Mouse (Mus musculus): ENCODE results near the gene Pkp2. TPM values are rescaled to one million over a fixed set of nuclear protein-coding genes. Genes with fewer than 3 reads are reported as not detected.
A peak's percentile ranks its signal among the peaks of the same experiment; 100 is the strongest.

Pkp2 gene
- polyA plus RNA-seq, 1 experiment: 0.35 TPM

DNA sequence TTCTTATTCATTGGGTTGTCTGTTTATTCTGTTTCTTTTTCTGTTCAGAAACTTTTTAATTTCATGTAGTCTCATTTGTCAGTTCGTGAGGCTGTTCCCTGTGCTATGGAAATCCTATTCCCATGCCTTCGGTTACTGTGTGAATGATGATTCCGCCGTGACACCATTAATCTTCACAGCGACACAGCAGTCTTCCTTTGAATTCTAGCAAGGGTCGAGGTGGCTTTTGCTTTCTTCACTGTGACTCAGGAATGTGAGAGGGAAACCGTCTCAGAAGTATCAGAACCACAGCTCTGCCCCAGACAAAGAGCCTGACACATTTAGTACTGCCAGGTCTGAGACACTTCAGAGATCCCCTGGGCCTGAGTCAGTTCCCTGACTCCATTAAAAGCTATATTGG lies 42.8 kb downstream of the Pkp2 start:
- H3K4me3 ChIP-seq (ENCODE audit: insufficient read depth, low read length): no peak overlapping the region

DNA sequence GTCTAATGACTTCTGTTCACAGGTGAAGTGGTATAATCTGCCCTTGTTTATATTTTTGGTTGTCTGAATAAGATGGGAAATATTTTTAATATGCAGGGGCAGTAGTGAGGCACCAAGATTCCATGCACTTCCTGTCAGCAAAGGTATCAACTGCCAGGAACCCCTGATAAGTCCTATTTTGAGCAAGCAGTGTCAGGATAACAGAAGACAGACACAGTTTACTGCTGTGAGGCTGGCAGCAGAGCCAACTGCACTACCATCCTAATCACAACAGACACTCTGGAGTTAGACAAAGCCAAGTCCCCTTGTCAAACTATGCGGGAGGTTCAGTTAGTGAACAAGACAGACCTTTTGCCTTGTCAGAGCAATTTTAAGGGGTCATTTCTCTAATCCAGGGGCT lies 43.6 kb downstream of the Pkp2 start:
- TF ChIP-seq POLR2A (IDR thresholded peaks at IDR 0.05; ENCODE audit: borderline replicate concordance, low read depth, low read length) (no peak), CTCF (IDR thresholded peaks at IDR 0.05; ENCODE audit: low read depth, low read length) (no peak)
- no peak overlapping the region for H3K4me3 ChIP-seq (ENCODE audit: insufficient read depth, low read length)
- H3K27ac ChIP-seq (ENCODE audit: insufficient read depth, low read depth, low read length): no peak overlapping the region
- peaks cover 5% of the 10 kb centered on the region for H3K4me1 ChIP-seq (ENCODE audit: control insufficient read depth, insufficient read depth, low read length)

More for the DNA sequence above, 42.8 kb downstream of the Pkp2 start:
- Histone ChIP-seq H3K4me1 (ENCODE audit: control insufficient read depth, insufficient read depth, low read length) (peaks cover 5% of the 10 kb centered on the region), H3K27ac (ENCODE audit: insufficient read depth, low read depth, low read length) (no peak overlapping the region)
- TF ChIP-seq POLR2A (IDR thresholded peaks at IDR 0.05; ENCODE audit: borderline replicate concordance, low read depth, low read length) (no peak), CTCF (IDR thresholded peaks at IDR 0.05; ENCODE audit: low read depth, low read length) (no peak)

DNA sequence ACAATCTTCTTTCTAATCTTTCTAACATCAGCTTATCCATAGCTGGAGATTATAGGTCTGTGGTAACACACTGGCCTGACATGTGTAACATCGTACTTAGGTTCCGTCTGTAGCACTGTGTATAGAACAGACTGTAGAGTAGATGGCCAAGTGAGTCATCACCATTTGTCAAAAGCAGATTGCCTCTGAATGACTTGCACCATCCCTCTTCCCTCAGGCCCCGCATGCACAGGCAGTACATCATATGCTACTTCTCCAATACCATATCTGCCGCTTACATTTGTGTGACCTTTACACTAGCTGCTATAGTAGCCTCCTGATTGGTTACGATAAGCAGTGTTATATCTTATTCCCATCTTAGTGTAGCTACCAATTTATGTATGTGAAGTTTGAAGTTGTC lies 47.8 kb downstream of the Pkp2 start:
- TF ChIP-seq POLR2A (IDR thresholded peaks at IDR 0.05; ENCODE audit: borderline replicate concordance, low read depth, low read length) (no peak), CTCF (IDR thresholded peaks at IDR 0.05; ENCODE audit: low read depth, low read length) (no peak)
- H3K27ac ChIP-seq (ENCODE audit: insufficient read depth, low read depth, low read length): no peak overlapping the region
- H3K4me1 ChIP-seq (ENCODE audit: control insufficient read depth, insufficient read depth, low read length): no peaks in the 10 kb centered on the region
- no peak overlapping the region for H3K4me3 ChIP-seq (ENCODE audit: insufficient read depth, low read length)

DNA sequence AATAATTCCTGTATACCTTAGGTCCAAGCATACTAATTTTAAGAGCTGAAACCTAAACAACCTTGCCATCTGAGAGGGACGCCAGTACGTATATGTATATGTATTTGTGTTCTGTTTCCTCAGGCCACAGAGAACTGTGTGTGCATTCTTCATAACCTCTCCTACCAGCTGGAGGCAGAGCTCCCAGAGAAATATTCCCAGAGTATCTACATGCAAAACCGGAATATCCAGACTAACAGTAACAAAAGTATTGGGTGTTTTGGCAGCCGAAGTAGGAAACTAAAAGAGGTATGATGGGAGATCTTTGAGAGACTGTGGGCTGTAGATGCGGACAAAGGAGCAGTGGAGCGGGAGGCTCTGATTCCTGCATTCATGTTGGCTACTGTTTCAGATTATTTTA lies 48.4 kb downstream of the Pkp2 start:
- no peak overlapping the region for H3K4me3 ChIP-seq (ENCODE audit: insufficient read depth, low read length)
- no peak overlapping the region for H3K27ac ChIP-seq (ENCODE audit: insufficient read depth, low read depth, low read length)
- H3K4me1 ChIP-seq (ENCODE audit: control insufficient read depth, insufficient read depth, low read length): no peaks in the 10 kb centered on the region
- TF ChIP-seq POLR2A (IDR thresholded peaks at IDR 0.05; ENCODE audit: borderline replicate concordance, low read depth, low read length) (no peak), CTCF (IDR thresholded peaks at IDR 0.05; ENCODE audit: low read depth, low read length) (no peak)

DNA sequence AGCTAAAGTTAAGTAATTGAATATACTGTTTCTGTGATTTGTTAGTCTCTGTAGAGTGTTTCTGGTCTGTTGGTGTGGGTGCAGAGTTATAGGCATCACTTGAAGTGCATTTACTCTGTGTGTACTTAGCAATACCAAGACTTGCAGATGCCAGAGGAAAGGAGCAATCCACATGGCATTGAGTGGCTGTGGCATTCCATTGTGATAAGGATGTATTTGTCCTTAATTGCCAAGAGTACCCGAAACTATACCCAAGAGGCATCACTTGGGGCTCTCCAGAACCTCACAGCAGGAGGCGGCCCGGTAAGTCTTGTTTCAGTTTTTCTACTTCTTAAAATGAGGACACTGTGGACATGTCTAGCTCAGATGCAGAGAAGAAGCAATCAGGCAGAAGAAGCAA lies 49.3 kb downstream of the Pkp2 start:
- Histone ChIP-seq H3K4me1 (ENCODE audit: control insufficient read depth, insufficient read depth, low read length) (no peaks in the 10 kb centered on the region), H3K27ac (ENCODE audit: insufficient read depth, low read depth, low read length) (no peak overlapping the region), H3K4me3 (ENCODE audit: insufficient read depth, low read length) (no peak overlapping the region)
- no peak for TF ChIP-seq CTCF (IDR thresholded peaks at IDR 0.05; ENCODE audit: low read depth, low read length)
- TF ChIP-seq POLR2A (IDR thresholded peaks at IDR 0.05; ENCODE audit: borderline replicate concordance, low read depth, low read length): no peak

DNA sequence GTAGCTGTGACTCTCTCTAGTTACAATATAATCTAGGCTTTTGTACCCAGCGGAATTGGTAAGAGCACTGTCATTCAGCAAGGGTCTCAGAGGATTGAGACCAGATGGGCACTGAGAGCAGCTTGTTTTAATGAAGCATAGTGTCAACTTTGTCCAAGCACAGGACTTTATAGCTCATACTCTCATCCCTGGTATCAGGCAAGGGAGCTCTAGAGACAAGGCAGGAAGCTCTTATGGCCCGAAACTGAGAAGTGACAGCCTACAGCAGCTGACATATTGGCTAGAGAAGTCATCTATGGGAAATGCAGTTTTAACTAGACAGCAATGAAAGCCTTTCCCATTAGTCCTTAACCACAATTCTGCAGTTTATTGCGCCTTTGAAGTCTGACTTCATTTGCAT lies 59.9 kb downstream of the Pkp2 start:
- TF ChIP-seq POLR2A (IDR thresholded peaks at IDR 0.05; ENCODE audit: borderline replicate concordance, low read depth, low read length) (no peak), CTCF (IDR thresholded peaks at IDR 0.05; ENCODE audit: low read depth, low read length) (no peak)
- no peak overlapping the region for H3K27ac ChIP-seq (ENCODE audit: insufficient read depth, low read depth, low read length)

DNA sequence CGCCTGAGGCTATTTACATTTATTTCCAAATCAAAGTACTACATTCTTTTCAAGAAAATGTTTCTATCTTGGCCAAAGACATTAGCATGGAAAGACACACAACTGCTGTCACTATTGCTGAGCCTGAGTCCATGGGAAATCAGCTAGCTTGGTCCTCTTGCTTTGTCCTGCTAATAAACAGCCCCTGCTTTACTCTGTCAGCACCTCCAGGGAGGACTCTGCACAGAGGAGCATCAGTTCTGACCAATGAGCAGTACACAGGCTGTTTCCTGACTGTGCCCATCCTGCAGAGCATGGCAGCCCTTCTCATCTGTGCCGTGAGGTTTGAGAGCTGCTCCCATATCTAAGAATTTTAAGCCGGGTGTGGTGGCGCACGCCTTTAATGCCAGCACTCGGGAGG lies 60.6 kb downstream of the Pkp2 start:
- TF ChIP-seq POLR2A (IDR thresholded peaks at IDR 0.05; ENCODE audit: borderline replicate concordance, low read depth, low read length): no peak
- no peak for TF ChIP-seq CTCF (IDR thresholded peaks at IDR 0.05; ENCODE audit: low read depth, low read length)
- Histone ChIP-seq H3K4me3 (ENCODE audit: insufficient read depth, low read length) (no peak overlapping the region), H3K27ac (ENCODE audit: insufficient read depth, low read depth, low read length) (no peak overlapping the region), H3K4me1 (ENCODE audit: control insufficient read depth, insufficient read depth, low read length) (peaks cover 17% of the 10 kb centered on the region)

More for the DNA sequence above, 59.9 kb downstream of the Pkp2 start:
- Histone ChIP-seq H3K4me1 (ENCODE audit: control insufficient read depth, insufficient read depth, low read length) (peaks cover 17% of the 10 kb centered on the region), H3K4me3 (ENCODE audit: insufficient read depth, low read length) (no peak overlapping the region)

DNA sequence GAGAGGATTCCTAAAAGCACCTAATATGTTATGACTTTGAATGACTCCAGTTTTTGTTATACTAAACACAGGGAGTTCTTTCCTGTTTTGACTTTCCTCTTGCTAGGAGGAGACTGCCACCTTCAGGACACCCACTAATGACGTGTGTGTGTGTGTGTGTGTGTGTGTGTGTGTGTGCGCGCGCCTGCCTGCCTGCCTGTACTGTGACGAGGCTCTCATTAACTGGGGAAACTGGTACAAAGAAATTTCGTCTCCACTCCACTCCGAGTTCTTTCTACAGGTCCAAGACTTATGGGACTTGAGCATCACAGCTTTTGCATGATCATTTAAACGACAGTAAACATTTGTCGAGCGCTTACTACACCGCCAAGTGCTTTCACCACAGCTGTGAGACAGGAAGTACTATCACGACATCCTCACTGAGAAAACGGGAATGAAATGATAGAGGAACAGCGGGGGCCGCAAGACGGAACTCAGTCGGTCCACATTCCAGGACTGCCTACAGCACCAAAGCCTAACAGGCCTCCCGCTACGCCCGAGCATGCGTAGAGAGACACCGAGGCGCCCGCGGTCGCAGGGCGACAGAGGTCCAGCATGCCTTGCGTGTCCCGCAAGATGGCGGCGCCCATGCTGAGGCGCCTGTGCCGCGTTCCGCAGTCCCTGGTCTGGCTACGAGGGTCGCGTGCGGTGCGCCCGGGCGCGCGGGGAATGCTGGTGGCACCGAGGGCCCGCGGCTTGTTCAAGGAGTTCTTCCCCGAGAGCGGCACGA lies 89.4 kb downstream of the Pkp2 start, which contains the start of gene Yars2:
Gene Yars2, plus strand, starts transcription at position 597 of the 769 bp plus-strand sequence.
- Histone ChIP-seq H3K4me3 (ENCODE audit: insufficient read depth, low read length) (peak within 1 kb of the TSS; percentile 89), H3K27ac (ENCODE audit: insufficient read depth, low read depth, low read length) (peak within 1 kb of the TSS; percentile 92), H3K4me1 (ENCODE audit: control insufficient read depth, insufficient read depth, low read length) (peaks cover 8% of the 10 kb centered on the region)
- TF ChIP-seq CTCF (IDR thresholded peaks at IDR 0.05; ENCODE audit: low read depth, low read length) (peak; percentile 26; the same call in 1 of the 2 replicates), POLR2A (IDR thresholded peaks at IDR 0.05; ENCODE audit: borderline replicate concordance, low read depth, low read length) (peak; percentile 80; the same call in 1 of the 2 replicates)

DNA sequence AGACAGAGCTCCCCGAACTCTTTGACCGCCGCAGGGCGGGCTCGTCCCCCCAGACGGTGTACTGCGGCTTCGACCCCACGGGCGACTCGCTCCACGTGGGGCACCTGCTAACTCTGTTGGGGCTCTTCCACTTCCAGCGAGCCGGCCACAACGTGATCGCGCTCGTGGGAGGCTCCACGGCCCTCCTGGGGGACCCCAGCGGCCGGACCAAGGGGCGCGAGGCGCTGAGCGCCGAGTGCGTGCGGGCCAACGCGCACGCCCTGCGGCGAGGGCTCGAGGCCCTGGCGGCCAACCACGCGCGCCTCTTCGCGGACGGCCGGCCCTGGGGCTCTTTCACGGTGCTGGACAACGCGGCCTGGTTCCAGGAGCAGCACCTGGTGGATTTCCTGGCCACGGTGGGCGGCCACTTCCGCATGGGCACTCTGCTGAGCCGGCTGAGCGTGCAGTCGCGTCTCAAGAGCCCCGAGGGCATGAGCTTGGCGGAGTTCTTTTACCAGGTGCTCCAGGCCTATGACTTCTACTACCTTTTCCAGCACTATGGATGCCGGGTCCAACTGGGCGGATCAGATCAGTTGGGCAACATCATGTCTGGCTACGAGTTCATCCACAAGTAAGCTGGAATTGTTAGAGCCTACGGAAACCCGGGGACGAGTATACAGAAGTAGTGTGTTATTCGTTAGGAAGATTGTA lies 90.2 kb downstream of the Pkp2 start:
- Histone ChIP-seq H3K27ac (ENCODE audit: insufficient read depth, low read depth, low read length) (peak overlapping the region; percentile 57), H3K4me1 (ENCODE audit: control insufficient read depth, insufficient read depth, low read length) (peaks cover 8% of the 10 kb centered on the region), H3K4me3 (ENCODE audit: insufficient read depth, low read length) (peak overlapping the region; percentile 89)
- no peak; the same call in 1 of the 2 replicates for TF ChIP-seq CTCF (IDR thresholded peaks at IDR 0.05; ENCODE audit: low read depth, low read length)
- no peak for TF ChIP-seq POLR2A (IDR thresholded peaks at IDR 0.05; ENCODE audit: borderline replicate concordance, low read depth, low read length)

DNA sequence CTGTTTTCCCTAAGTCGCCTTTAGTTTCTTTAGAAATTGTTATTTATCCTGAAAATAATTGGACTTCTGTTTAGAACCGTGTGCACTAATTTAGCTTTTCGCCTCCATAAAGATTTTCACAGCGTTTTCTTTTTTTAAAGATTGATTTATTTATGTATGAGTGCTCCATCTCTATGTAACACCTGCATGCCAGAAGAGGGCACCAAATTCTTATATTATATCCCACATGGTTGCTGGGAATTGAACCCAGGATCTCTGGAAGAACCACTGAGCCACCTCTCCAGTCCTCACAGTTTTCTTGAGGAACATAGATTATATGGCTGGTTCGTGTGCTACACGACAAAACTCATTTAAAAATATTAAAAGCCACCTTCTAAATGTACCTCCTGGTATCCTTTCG lies 90.8 kb downstream of the Pkp2 start:
- H3K4me1 ChIP-seq (ENCODE audit: control insufficient read depth, insufficient read depth, low read length): peaks cover 8% of the 10 kb centered on the region
- peak overlapping the region; percentile 57; the same call in 1 of the 2 replicates for H3K27ac ChIP-seq (ENCODE audit: insufficient read depth, low read depth, low read length)
- peak overlapping the region; percentile 89 for H3K4me3 ChIP-seq (ENCODE audit: insufficient read depth, low read length)
- TF ChIP-seq POLR2A (IDR thresholded peaks at IDR 0.05; ENCODE audit: borderline replicate concordance, low read depth, low read length): no peak
- TF ChIP-seq CTCF (IDR thresholded peaks at IDR 0.05; ENCODE audit: low read depth, low read length): no peak

Measured in bone marrow macrophage, adult 2 months (primary cell).